Comparison of ENCODE assay signal across 3 mouse cellular contexts in the genomic region with DNA sequence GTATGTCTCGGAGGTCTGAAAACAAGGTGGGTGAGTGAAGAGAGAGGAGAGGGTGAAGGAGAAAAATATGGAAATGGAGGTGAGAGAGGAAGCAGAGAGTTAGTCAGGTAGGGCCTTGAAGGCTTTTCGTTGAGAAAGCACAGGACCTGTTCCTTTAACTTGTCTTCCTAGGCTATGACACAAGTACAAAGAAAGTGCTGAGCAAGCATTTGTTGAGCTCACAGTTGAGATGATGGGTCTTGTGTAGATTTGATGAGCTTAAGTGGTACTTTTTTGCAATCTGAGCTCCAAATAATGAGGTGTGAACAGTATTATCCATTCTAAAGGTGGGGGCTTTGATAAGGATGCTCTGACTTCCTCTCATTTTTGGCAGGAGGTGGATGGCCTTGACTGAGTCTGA.
TF ChIP-seq lines count a peak whose summit lies in the region.

No protein-coding gene starts in this region.

TF ChIP-seq in CH12.LX, 34 proteins besides CTCF, POLR2A, EP300 and RAD21:
- TF ChIP-seq RCOR1 (conservative IDR thresholded peaks at IDR 0.05; ENCODE audit: low read depth, low read length) (no peak), MAFK (IDR thresholded peaks at IDR 0.05; ENCODE audit: insufficient replicate concordance, low read length) (peak; percentile 92), JUN (IDR thresholded peaks at IDR 0.05; ENCODE audit: insufficient read depth, low read depth, low read length) (no peak)

TF ChIP-seq in ES-E14, 5 proteins besides CTCF, POLR2A, EP300 and RAD21:
- TF ChIP-seq MAFK (IDR thresholded peaks at IDR 0.05; ENCODE audit: insufficient read depth, low read depth, low read length) (peak; percentile 87), ZC3H11A (IDR thresholded peaks at IDR 0.05; ENCODE audit: borderline replicate concordance, low read depth, low read length) (no peak)

TF ChIP-seq in MEL, 35 proteins besides CTCF, POLR2A, EP300 and RAD21:
- TF ChIP-seq MAFK (IDR thresholded peaks at IDR 0.05; ENCODE audit: borderline replicate concordance, low read depth, low read length) (peak; percentile 41; the same call in 1 of the 2 replicates), RCOR1 (IDR thresholded peaks at IDR 0.05; ENCODE audit: low read depth, low read length) (no peak), MYC (IDR thresholded peaks at IDR 0.05; ENCODE audit: low read depth, low read length) (no peak), CHD2 (IDR thresholded peaks at IDR 0.05; ENCODE audit: low read length) (no peak)
